Mouse (Mus musculus) megakaryocyte progenitor cell, adult 5-6 weeks (primary cell): Measurements from ENCODE around the gene Sh3rf1. TPM values are rescaled to one million over a fixed set of nuclear protein-coding genes. Genes with fewer than 3 reads are reported as not detected.

Source experiments
- ATAC-seq: replicated peaks from 2 replicates; pipeline ENCODE4 v1.8.0; 2016; ENCODE audit warnings: mild to moderate bottlenecking, moderate TSS enrichment, inconsistent platforms; ENCODE audit not compliant: poor library complexity
- total RNA-seq, 2 experiments: library from RNA; stranded (forward) in 1 of 2; stranded (reverse) in 1 of 2; fragments of 157-497, 149-512 nt in 1 of 2; fragments of 200-1000 nt in 1 of 2; gene quantifications; 2 replicates each; pipeline versions ENCODE4 v1.2.3 to v1.2.4; 2015 to 2017

The Sh3rf1 gene
- total RNA-seq, 2 experiments from 2014 or later, result 2.2 to 3.0 TPM

GRCm38 (mm10) chr8:61283169-61284081, 59.8 kb downstream of the Sh3rf1 start:
- no peak for ATAC-seq

GRCm38 (mm10) chr8:61285896-61286295, 62.2 kb downstream of the Sh3rf1 start:
- ATAC-seq, result no peak

- ATAC-seq, result peak; percentile 68
Measured at GRCm38 (mm10) chr8:61286394-61286793, 62.7 kb downstream of the Sh3rf1 start.

GRCm38 (mm10) chr8:61286795-61287385, 63.2 kb downstream of the Sh3rf1 start:
- peak; percentile 59 for ATAC-seq

- ATAC-seq, result no peak
Measured at GRCm38 (mm10) chr8:61288006-61288566, 64.4 kb downstream of the Sh3rf1 start.

- no peak for ATAC-seq
Measured at GRCm38 (mm10) chr8:61288676-61289075, 65.0 kb downstream of the Sh3rf1 start.

GRCm38 (mm10) chr8:61295040-61295439, 71.4 kb downstream of the Sh3rf1 start:
- ATAC-seq, result no peak

GRCm38 (mm10) chr8:61295441-61295840, 71.8 kb downstream of the Sh3rf1 start:
- no peak for ATAC-seq

- ATAC-seq, result no peak
Measured at GRCm38 (mm10) chr8:61298828-61299227, 75.2 kb downstream of the Sh3rf1 start.

GRCm38 (mm10) chr8:61301298-61302028, 77.8 kb downstream of the Sh3rf1 start:
- no peak for ATAC-seq

GRCm38 (mm10) chr8:61302029-61302368, 78.3 kb downstream of the Sh3rf1 start:
- ATAC-seq, result no peak

- peak; percentile 11; the same call in 1 of the 2 replicates for ATAC-seq
Measured at GRCm38 (mm10) chr8:61305451-61306070, 81.9 kb downstream of the Sh3rf1 start.

GRCm38 (mm10) chr8:61306501-61307112, 82.9 kb downstream of the Sh3rf1 start:
- ATAC-seq, result no peak

- no peak for ATAC-seq
Measured at GRCm38 (mm10) chr8:61308896-61309295, 85.2 kb downstream of the Sh3rf1 start.

GRCm38 (mm10) chr8:61309530-61310402, 86.1 kb downstream of the Sh3rf1 start:
- peak; percentile 38; the same call in 1 of the 2 replicates for ATAC-seq

GRCm38 (mm10) chr8:61310403-61310871, 86.8 kb downstream of the Sh3rf1 start:
- ATAC-seq, result no peak

- ATAC-seq, result no peak
Measured at GRCm38 (mm10) chr8:61313016-61313415, 89.3 kb downstream of the Sh3rf1 start.

GRCm38 (mm10) chr8:61316012-61316767, 92.5 kb downstream of the Sh3rf1 start:
- peak; percentile 87 for ATAC-seq
